In genomic region chrX:139209829-139210225, GRCm38 (mm10) we compare ENCODE assay signal across 8 mouse cellular contexts. TPM values are rescaled to one million over a fixed set of nuclear protein-coding genes. Genes with fewer than 3 reads are reported as not detected.
DNase-seq lines count a peak whose midpoint lies in the region; ATAC-seq and TF ChIP-seq lines count a peak whose summit lies in the region.

Mum1l1 (plus strand) TSS chrX:139210042.

- H3K36me3 ChIP-seq in embryonic facial prominence, embryonic 15.5 days = no peaks in the 10 kb centered on the region
- no peaks in the 10 kb centered on the region for H3K36me3 ChIP-seq in heart, embryonic 11.5 days (ENCODE audit: control insufficient read depth, insufficient read depth, low read length)
- H3K36me3 ChIP-seq in kidney, embryonic 14.5 days (ENCODE audit: control insufficient read depth, insufficient read depth, low read length) = no peaks in the 10 kb centered on the region

- ATAC-seq in embryonic facial prominence, embryonic 15.5 days (ENCODE audit: insufficient number of reproducible peaks, low FRiP score, low TSS enrichment, low read depth) = peak; percentile 73
- ATAC-seq in heart, embryonic 11.5 days (replicated peaks; ENCODE audit: insufficient number of reproducible peaks, low FRiP score, low TSS enrichment) = peak; percentile 91
- peak; percentile 98 for ATAC-seq in kidney, embryonic 14.5 days (ENCODE audit: low FRiP score, low TSS enrichment)

- no peak for TF ChIP-seq CTCF in bone marrow macrophage, adult 2 months (IDR thresholded peaks at IDR 0.05; ENCODE audit: low read depth, low read length)
- no peak for TF ChIP-seq CTCF in olfactory bulb, adult 2 months (IDR thresholded peaks at IDR 0.05; ENCODE audit: insufficient read depth, low read depth, low read length)

- peak within 1 kb of the TSS; percentile 51 for H3K4me3 ChIP-seq in bone marrow macrophage, adult 2 months (ENCODE audit: insufficient read depth, low read length)
- peak within 1 kb of the TSS; percentile 52 for H3K4me3 ChIP-seq in embryonic facial prominence, embryonic 15.5 days (replicated peaks)
- H3K4me3 ChIP-seq in heart, embryonic 11.5 days (ENCODE audit: low read depth, low read length) = peak within 1 kb of the TSS; percentile 46
- peak within 1 kb of the TSS; percentile 43 for H3K4me3 ChIP-seq in kidney, embryonic 14.5 days (ENCODE audit: low read length)
- peak within 1 kb of the TSS; percentile 47 for H3K4me3 ChIP-seq in olfactory bulb, adult 2 months (ENCODE audit: insufficient read depth, low read depth, low read length)

- no peak within 1 kb of the TSS for H3K27ac ChIP-seq in bone marrow macrophage, adult 2 months (ENCODE audit: insufficient read depth, low read depth, low read length)
- no peak within 1 kb of the TSS for H3K27ac ChIP-seq in embryonic facial prominence, embryonic 15.5 days (replicated peaks)
- H3K27ac ChIP-seq in heart, embryonic 11.5 days (ENCODE audit: low read depth, low read length) = peak within 1 kb of the TSS; percentile 29; the same call in 1 of the 2 replicates
- no peak within 1 kb of the TSS for H3K27ac ChIP-seq in kidney, embryonic 14.5 days (ENCODE audit: low read depth, low read length)
- no peak within 1 kb of the TSS for H3K27ac ChIP-seq in olfactory bulb, adult 2 months (ENCODE audit: insufficient read depth, low read depth, low read length)

- no peaks in the 10 kb centered on the region for H3K4me1 ChIP-seq in bone marrow macrophage, adult 2 months (ENCODE audit: control insufficient read depth, insufficient read depth, low read length)
- no peaks in the 10 kb centered on the region for H3K4me1 ChIP-seq in embryonic facial prominence, embryonic 15.5 days
- H3K4me1 ChIP-seq in heart, embryonic 11.5 days (ENCODE audit: control insufficient read depth, insufficient read depth, low read length) = no peaks in the 10 kb centered on the region; the same call in 1 of the 2 replicates
- H3K4me1 ChIP-seq in kidney, embryonic 14.5 days (ENCODE audit: control insufficient read depth, insufficient read depth, low read length) = no peaks in the 10 kb centered on the region
- H3K4me1 ChIP-seq in olfactory bulb, adult 2 months (ENCODE audit: control insufficient read depth, insufficient read depth, low read length) = no peaks in the 10 kb centered on the region

- no peak for TF ChIP-seq POLR2A in bone marrow macrophage, adult 2 months (IDR thresholded peaks at IDR 0.05; ENCODE audit: borderline replicate concordance, low read depth, low read length)
- no peak for TF ChIP-seq POLR2A in olfactory bulb, adult 2 months (IDR thresholded peaks at IDR 0.05; ENCODE audit: insufficient read depth, low read depth, low read length)

- 0 out of 2 replicates have a peak, but pooled peaks cover 3% of the 10 kb centered on the region for H3K27me3 ChIP-seq in embryonic facial prominence, embryonic 15.5 days
- no peaks in the 10 kb centered on the region for H3K27me3 ChIP-seq in heart, embryonic 11.5 days (ENCODE audit: control insufficient read depth, insufficient read depth, low read length)
- H3K27me3 ChIP-seq in kidney, embryonic 14.5 days (ENCODE audit: control insufficient read depth, insufficient read depth, low read length) = no peaks in the 10 kb centered on the region

- no peaks in the 10 kb centered on the region for H3K9me3 ChIP-seq in embryonic facial prominence, embryonic 15.5 days (replicated peaks)
- H3K9me3 ChIP-seq in heart, embryonic 11.5 days (replicated peaks; ENCODE audit: control insufficient read depth, low read length) = no peaks in the 10 kb centered on the region
- H3K9me3 ChIP-seq in kidney, embryonic 14.5 days (ENCODE audit: control insufficient read depth, low read length) = no peaks in the 10 kb centered on the region

- WGBS in embryonic facial prominence, embryonic 15.5 days = 22% methylated on average over 28 of the region's 31 CpGs
- 11% methylated on average over 28 of the region's 31 CpGs for WGBS in heart, embryonic 11.5 days (ENCODE audit: insufficient replicate concordance)
- whole genome bisulfite sequencing in kidney, embryonic 14.5 days = 26% methylated on average over 31 of the region's 31 CpGs
- WGBS in olfactory bulb, adult 2 months = 13% methylated on average over 31 of the region's 31 CpGs

- H3K4me2 ChIP-seq in embryonic facial prominence, embryonic 15.5 days (replicated peaks) = peak within 1 kb of the TSS; percentile 48
- peak within 1 kb of the TSS; percentile 58 for H3K4me2 ChIP-seq in heart, embryonic 11.5 days
- H3K4me2 ChIP-seq in kidney, embryonic 14.5 days (replicated peaks; ENCODE audit: low read depth, low read length) = peak within 1 kb of the TSS; percentile 45

- H3K9ac ChIP-seq in embryonic facial prominence, embryonic 15.5 days = 0 out of 2 replicates have a peak within 1 kb of the TSS, but pooled peaks have one; percentile 12
- peak within 1 kb of the TSS; percentile 60 for H3K9ac ChIP-seq in heart, embryonic 11.5 days (ENCODE audit: low read depth, low read length)
- peak within 1 kb of the TSS; percentile 47; the same call in 1 of the 2 replicates for H3K9ac ChIP-seq in kidney, embryonic 14.5 days (ENCODE audit: low read depth, low read length)

- DNase-seq in B cell, adult 2 months = peak; percentile 11 to 20
- peak; percentile 61 to 71 for DNase-seq in lung, adult 18-20 months
- DNase-seq in thymus, postnatal 14 days = peak; percentile 61

RNA-seq across cellular contexts. Expression of gene Mum1l1, which starts in this region (rescaled TPM):
- polyA plus RNA-seq in bone marrow macrophage, adult 2 months (2012; ENCODE audit: insufficient read depth, insufficient read length, missing spikeins) = not detected in 2 replicates
- 25.4 and 25.7 TPM in 2 replicates for polyA plus RNA-seq in embryonic facial prominence, embryonic 15.5 days (2015; fragmentation: Nextera tagmentation; extraction: Ambion mirVana)
- 35.6 and 41.4 TPM in 2 replicates for polyA plus RNA-seq in heart, embryonic 11.5 days (2014; fragmentation: Nextera tagmentation; extraction: Ambion mirVana)
- 15.0 and 17.2 TPM in 2 replicates for polyA plus RNA-seq in kidney, embryonic 14.5 days (2014; fragmentation: Nextera tagmentation; extraction: Ambion mirVana)
- polyA plus RNA-seq in olfactory bulb, adult 2 months (2012; ENCODE audit: insufficient read depth, insufficient read length, low replicate concordance, missing spikeins) = not detected in 2 replicates

Comparison
In these comparisons a context has a peak if more than half of its experiments do, and no peak if none do; other contexts are left out.
1. RNA of gene Mum1l1 (polyA plus RNA-seq): 35.6 to 41.4 TPM in heart, embryonic 11.5 days, 25.4 to 25.7 TPM in embryonic facial prominence, embryonic 15.5 days and 15.0 to 17.2 TPM in kidney, embryonic 14.5 days; not detected in bone marrow macrophage, adult 2 months and not detected in olfactory bulb, adult 2 months; every median in the first group is over 10 times any median in the second.
2. DNase-seq: peak in every context shown above with its lines; median percentile 66 in lung, adult 18-20 months; 61 in thymus, postnatal 14 days; 16 in B cell, adult 2 months.
3. Peak in every context shown above with its lines, with median percentiles within 50 percentile points of each other: H3K4me3 ChIP-seq, ATAC-seq, H3K4me2 ChIP-seq and H3K9ac ChIP-seq.